Mouse (Mus musculus): ENCODE results near the gene Efna1.
A peak's percentile ranks its signal among the peaks of the same experiment; 100 is the strongest.

The Efna1 gene

GRCm38 (mm10) chr3:89280606-89281511, at the start of gene Efna1:
Efna1 (minus strand) TSS chr3:89281142.
- no peak for DNase-seq (ENCODE audit: low spot score in 2 of 2)

GRCm38 (mm10) chr3:89330346-89330745, 49.4 kb upstream of the Efna1 start:
- no peak for DNase-seq (ENCODE audit: low spot score in 2 of 2)

- no peak for DNase-seq (ENCODE audit: low spot score in 2 of 2)
Observed at GRCm38 (mm10) chr3:89328623-89329022, 47.7 kb upstream of the Efna1 start.

- DNase-seq (ENCODE audit: low spot score in 2 of 2) = no peak
Observed at GRCm38 (mm10) chr3:89327371-89327870, 46.5 kb upstream of the Efna1 start.

GRCm38 (mm10) chr3:89325882-89326281, 44.9 kb upstream of the Efna1 start:
- no peak for DNase-seq (ENCODE audit: low spot score in 2 of 2)

GRCm38 (mm10) chr3:89322514-89323165, 41.7 kb upstream of the Efna1 start, which contains the start of gene Efna3:
Efna3 (minus strand) TSS chr3:89322965.
- DNase-seq (ENCODE audit: low spot score in 2 of 2) = peak in 1 of 2 experiments; percentile 22

GRCm38 (mm10) chr3:89322131-89322500, 41.2 kb upstream of the Efna1 start:
- DNase-seq (ENCODE audit: low spot score in 2 of 2) = no peak

GRCm38 (mm10) chr3:89321183-89322130, 40.5 kb upstream of the Efna1 start:
- no peak for DNase-seq (ENCODE audit: low spot score in 2 of 2)

- DNase-seq (ENCODE audit: low spot score in 2 of 2) = no peak
Observed at GRCm38 (mm10) chr3:89320581-89321182, 39.7 kb upstream of the Efna1 start.

- no peak for DNase-seq (ENCODE audit: low spot score in 2 of 2)
Observed at GRCm38 (mm10) chr3:89319591-89320350, 38.8 kb upstream of the Efna1 start.

- no peak for DNase-seq (ENCODE audit: low spot score in 2 of 2)
Observed at GRCm38 (mm10) chr3:89318971-89319590, 38.1 kb upstream of the Efna1 start.

- DNase-seq (ENCODE audit: low spot score in 2 of 2) = no peak
Observed at GRCm38 (mm10) chr3:89318316-89318715, 37.4 kb upstream of the Efna1 start.

GRCm38 (mm10) chr3:89317246-89317645, 36.3 kb upstream of the Efna1 start:
- DNase-seq (ENCODE audit: low spot score in 2 of 2) = no peak

GRCm38 (mm10) chr3:89316833-89317232, 35.9 kb upstream of the Efna1 start:
- peak; percentile 51 to 66 for DNase-seq (ENCODE audit: low spot score in 2 of 2)

- no peak for DNase-seq (ENCODE audit: low spot score in 2 of 2)
Observed at GRCm38 (mm10) chr3:89315930-89316831, 35.2 kb upstream of the Efna1 start.

GRCm38 (mm10) chr3:89315195-89315929, 34.4 kb upstream of the Efna1 start:
- DNase-seq (ENCODE audit: low spot score in 2 of 2) = peak in 1 of 2 experiments; percentile 65

- no peak for DNase-seq (ENCODE audit: low spot score in 2 of 2)
Observed at GRCm38 (mm10) chr3:89314791-89315190, 33.8 kb upstream of the Efna1 start.

GRCm38 (mm10) chr3:89314340-89314739, 33.4 kb upstream of the Efna1 start:
- no peak for DNase-seq (ENCODE audit: low spot score in 2 of 2)
